Mouse (Mus musculus): ENCODE measurements around the gene Mgat3.

Mgat3 gene

GRCm38 (mm10) chr15:80175756-80176155 is 2.2 kb downstream of the Mgat3 start:
- no peak for DNase-seq (ENCODE audit: low spot score in 2 of 2)

GRCm38 (mm10) chr15:80181561-80181960 is 8.0 kb downstream of the Mgat3 start:
- no peak for DNase-seq (ENCODE audit: low spot score in 2 of 2)

- DNase-seq (ENCODE audit: low spot score in 2 of 2): no peak
These were observed 8.7 kb downstream of the Mgat3 start for GRCm38 (mm10) chr15:80182072-80182700.

- no peak for DNase-seq (ENCODE audit: low spot score in 2 of 2)
These were observed 15.4 kb downstream of the Mgat3 start for GRCm38 (mm10) chr15:80188927-80189326.

GRCm38 (mm10) chr15:80190075-80190474 is 16.6 kb downstream of the Mgat3 start:
- DNase-seq (ENCODE audit: low spot score in 2 of 2): no peak

GRCm38 (mm10) chr15:80191585-80192245 is 18.2 kb downstream of the Mgat3 start:
- DNase-seq (ENCODE audit: low spot score in 2 of 2): no peak

GRCm38 (mm10) chr15:80192246-80192585 is 18.7 kb downstream of the Mgat3 start:
- no peak for DNase-seq (ENCODE audit: low spot score in 2 of 2)

GRCm38 (mm10) chr15:80192847-80193246 is 19.3 kb downstream of the Mgat3 start:
- no peak for DNase-seq (ENCODE audit: low spot score in 2 of 2)

GRCm38 (mm10) chr15:80199556-80199955 is 26.0 kb downstream of the Mgat3 start:
- DNase-seq (ENCODE audit: low spot score in 2 of 2): no peak

GRCm38 (mm10) chr15:80202111-80202775 is 28.7 kb downstream of the Mgat3 start:
- DNase-seq (ENCODE audit: low spot score in 2 of 2): peak in 1 of 2 experiments; percentile 71

GRCm38 (mm10) chr15:80203406-80203805 is 29.9 kb downstream of the Mgat3 start:
- no peak for DNase-seq (ENCODE audit: low spot score in 2 of 2)

- DNase-seq (ENCODE audit: low spot score in 2 of 2): no peak
These were observed 32.6 kb downstream of the Mgat3 start for GRCm38 (mm10) chr15:80206057-80206565.

GRCm38 (mm10) chr15:80208446-80208845 is 34.9 kb downstream of the Mgat3 start:
- no peak for DNase-seq (ENCODE audit: low spot score in 2 of 2)

- no peak for DNase-seq (ENCODE audit: low spot score in 2 of 2)
These were observed 40.2 kb downstream of the Mgat3 start for GRCm38 (mm10) chr15:80213688-80214087.

- DNase-seq (ENCODE audit: low spot score in 2 of 2): no peak
These were observed 42.4 kb downstream of the Mgat3 start for GRCm38 (mm10) chr15:80215716-80216479.

- DNase-seq (ENCODE audit: low spot score in 2 of 2): no peak
These were observed 42.9 kb downstream of the Mgat3 start for GRCm38 (mm10) chr15:80216480-80216820.

GRCm38 (mm10) chr15:80217476-80217875 is 44.0 kb downstream of the Mgat3 start:
- no peak for DNase-seq (ENCODE audit: low spot score in 2 of 2)

- DNase-seq (ENCODE audit: low spot score in 2 of 2): no peak
These were observed 45.7 kb downstream of the Mgat3 start for GRCm38 (mm10) chr15:80219211-80219610.

- DNase-seq (ENCODE audit: low spot score in 2 of 2): no peak
These were observed 46.5 kb downstream of the Mgat3 start for GRCm38 (mm10) chr15:80219705-80220657.

- no peak for DNase-seq (ENCODE audit: low spot score in 2 of 2)
These were observed 47.5 kb downstream of the Mgat3 start for GRCm38 (mm10) chr15:80221031-80221430.

- no peak for DNase-seq (ENCODE audit: low spot score in 2 of 2)
These were observed 50.2 kb downstream of the Mgat3 start for GRCm38 (mm10) chr15:80223751-80224150.

All from right cerebral cortex, postnatal 36 days (tissue).